Comparison of ENCODE assay signal across 14 mouse cellular contexts in the genomic region with DNA sequence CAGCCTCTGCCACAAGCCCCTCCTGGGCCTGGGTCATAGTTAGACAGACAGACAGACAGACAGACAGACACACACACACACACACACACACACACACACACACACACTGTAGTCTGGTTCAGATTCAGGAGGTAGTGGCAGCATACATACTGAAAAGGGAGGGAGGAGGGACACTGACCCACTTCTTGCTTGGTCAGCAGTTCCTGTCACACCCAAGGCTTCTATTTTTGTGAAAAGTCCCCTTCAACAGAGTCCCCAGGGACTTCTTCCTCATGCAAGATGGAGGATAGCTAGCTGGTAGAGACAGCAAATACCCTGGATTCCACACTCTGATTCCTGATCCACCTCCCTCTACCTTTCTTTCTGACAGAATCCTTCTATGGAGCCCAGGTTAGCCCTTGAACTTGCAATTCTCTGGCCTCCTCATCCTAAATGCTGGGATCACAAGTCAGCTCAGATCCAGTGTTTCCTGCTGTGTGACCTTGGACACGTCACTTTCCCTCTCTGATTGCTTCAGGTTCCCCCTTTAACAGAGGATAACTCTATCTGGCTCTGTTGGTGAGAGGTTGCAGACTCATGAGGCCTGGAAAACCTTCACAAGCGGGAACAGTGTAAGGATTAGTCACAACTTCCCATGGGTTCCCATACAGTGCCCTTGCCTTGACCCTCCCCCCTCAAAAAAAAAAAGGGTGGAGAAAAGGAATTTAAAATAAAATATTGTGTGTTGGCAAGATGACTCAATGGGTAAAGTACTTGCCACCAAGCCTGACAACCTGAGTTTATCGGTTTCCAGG. TPM values are rescaled to one million over a fixed set of nuclear protein-coding genes. Genes with fewer than 3 reads are reported as not detected.
A peak's percentile ranks its signal among the peaks of the same experiment; 100 is the strongest.
DNase-seq lines count a peak whose midpoint lies in the region; ATAC-seq and TF ChIP-seq lines count a peak whose summit lies in the region.
"Had no signal": no experiment of that assay in that cellular context is flagged by ENCODE, and none has a peak within 500 bp of the region (broad histone marks: within the 10 kb centered on the region; RNA-seq: fewer than 3 reads in every experiment).

No protein-coding gene starts in this region.

- H3K9ac ChIP-seq in ES-E14 (ENCODE audit: insufficient read depth, low read depth, low read length, poor library complexity, severe bottlenecking) = 0 out of 2 replicates have a peak overlapping the region, but pooled peaks have one; percentile 20
- H3K9ac ChIP-seq: limb, embryonic 13.5 days had no signal

- no peaks in the 10 kb centered on the region; the same call in 1 of the 2 replicates for H3K36me3 ChIP-seq in ES-E14 (ENCODE audit: control insufficient read depth, insufficient read depth, low read length, poor library complexity, severe bottlenecking)
- H3K36me3 ChIP-seq: forebrain, embryonic 10.5 days; limb, embryonic 13.5 days had no signal

- in situ Hi-C loops in ES-E14 (cut with MboI; ENCODE audit: low sequenced_read_pairs in 2 of 2, unreplicated experiment in 2 of 2) = no loop called here

- peaks cover 8 to 13% of the 10 kb centered on the region in 2 experiments; a peak in 3 of 4 replicates for H3K4me1 ChIP-seq in ES-E14 (ENCODE audit: control insufficient read depth in 2 of 2, insufficient read depth in 2 of 2, low read length in 2 of 2, poor library complexity in 1 of 2)
- peaks cover 15% of the 10 kb centered on the region for H3K4me1 ChIP-seq in brown adipose tissue, adult 24 weeks (ENCODE audit: control insufficient read depth, insufficient read depth, insufficient read length, low read length)

- no peak overlapping the region for H3K4me3 ChIP-seq in layer of hippocampus, adult 2 months
- no peak overlapping the region for H3K4me3 ChIP-seq in ES-E14 (ENCODE audit: insufficient read depth in 1 of 2, low read depth in 1 of 2, low read length in 2 of 2, poor library complexity in 1 of 2, severe bottlenecking in 1 of 2)
- H3K4me3 ChIP-seq in brown adipose tissue, adult 24 weeks (ENCODE audit: insufficient read depth, low read depth, low read length) = no peak overlapping the region
- H3K4me3 ChIP-seq: forebrain, embryonic 10.5 days; limb, embryonic 13.5 days had no signal

- H3K27ac ChIP-seq in layer of hippocampus, adult 2 months = 0 out of 2 replicates have a peak overlapping the region, but pooled peaks have one; percentile 7
- H3K27ac ChIP-seq in ES-E14 (ENCODE audit: insufficient read depth, low read depth, low read length, poor library complexity, severe bottlenecking) = no peak overlapping the region
- H3K27ac ChIP-seq in brown adipose tissue, adult 24 weeks (replicated peaks; ENCODE audit: low read depth, low read length) = peak overlapping the region; percentile 91
- H3K27ac ChIP-seq: forebrain, embryonic 10.5 days; limb, embryonic 13.5 days had no signal

- no peaks in the 10 kb centered on the region for H3K9me3 ChIP-seq in ES-E14 (ENCODE audit: control insufficient read depth, insufficient read depth, low read depth, low read length)
- H3K9me3 ChIP-seq: forebrain, embryonic 10.5 days; limb, embryonic 13.5 days had no signal

- no peak for DNase-seq in layer of hippocampus, adult 2 months (ENCODE audit: low spot score in 2 of 2)
- no peak for DNase-seq in layer of hippocampus, adult 11-12 months (ENCODE audit: low spot score)
- DNase-seq in ES-E14 (ENCODE audit: low read depth, low spot score) = no peak
- no peak for DNase-seq in left cerebral cortex, adult 9 months (ENCODE audit: low spot score in 2 of 2)
- DNase-seq in layer of hippocampus, postnatal 14 days (ENCODE audit: low spot score in 2 of 2) = no peak
- DNase-seq in kidney, adult 9 months = no peak
- DNase-seq: thymus, postnatal 25 days had no signal

- ATAC-seq in monocyte, adult 5-6 weeks (replicated peaks; ENCODE audit: insufficient number of reproducible peaks, low FRiP score, low TSS enrichment, poor library complexity, severe bottlenecking) = peak; percentile 54; the same call in 1 of the 2 replicates

- TF ChIP-seq CTCF in layer of hippocampus, adult 2 months (conservative IDR thresholded peaks at IDR 0.05) = no peak

TF ChIP-seq in ES-E14, 5 proteins besides CTCF, POLR2A, EP300 and RAD21:
- peak; percentile 67 for TF ChIP-seq MAFK (IDR thresholded peaks at IDR 0.05; ENCODE audit: insufficient read depth, low read depth, low read length)
- no peak for TF ChIP-seq CHD2 (IDR thresholded peaks at IDR 0.05; ENCODE audit: low read depth, low read length)
- TF ChIP-seq HCFC1 (IDR thresholded peaks at IDR 0.05; ENCODE audit: borderline replicate concordance, insufficient read depth, low read length) = no peak
- TF ChIP-seq ZNF384 (IDR thresholded peaks at IDR 0.05; ENCODE audit: low read depth, low read length) = no peak

RNA-seq across cellular contexts. Expression of a gene that starts 4.7 kb away (rescaled TPM):
- total RNA-seq in layer of hippocampus, adult 2 months (2021) = 10 to 100 TPM; 10.3 to 12.2 TPM
- total RNA-seq in ES-E14 (2012; rRNA removed) = 16.4 and 20.4 TPM in 2 replicates
- 89.5 and 149 TPM in 2 replicates for polyA plus RNA-seq in brown adipose tissue, adult 24 weeks (2012; ENCODE audit: insufficient read depth, insufficient read length, missing spikeins)
- total RNA-seq in monocyte, adult 5-6 weeks (2017) = 212 to 314 TPM (median 272 TPM) in 3 replicates
- 1 to 10 TPM; 4.2 to 4.4 TPM for total RNA-seq in layer of hippocampus, postnatal 14 days (2021)

RNA-seq across cellular contexts. Expression of a gene that starts 23.1 kb away (rescaled TPM):
- 10 to 100 TPM; 27.8 to 28.4 TPM for total RNA-seq in layer of hippocampus, adult 2 months (2021)
- total RNA-seq in ES-E14 (2012; rRNA removed) = 35.8 and 55.3 TPM in 2 replicates
- polyA plus RNA-seq in brown adipose tissue, adult 24 weeks (2012; ENCODE audit: insufficient read depth, insufficient read length, missing spikeins) = 18.3 and 20.6 TPM in 2 replicates
- 37.5 to 42.9 TPM (median 42.9 TPM) in 3 replicates for total RNA-seq in monocyte, adult 5-6 weeks (2017)
- total RNA-seq in layer of hippocampus, postnatal 14 days (2021) = 10 to 100 TPM; 31.2 to 32.9 TPM

RNA-seq across cellular contexts. Expression of a gene that starts 31.3 kb away (rescaled TPM):
- total RNA-seq in layer of hippocampus, adult 2 months (2021) = not detected
- not detected in 2 replicates for total RNA-seq in ES-E14 (2012; rRNA removed)
- polyA plus RNA-seq in brown adipose tissue, adult 24 weeks (2012; ENCODE audit: insufficient read depth, insufficient read length, missing spikeins) = not detected in 2 replicates
- total RNA-seq in monocyte, adult 5-6 weeks (2017) = 8.3 to 10.4 TPM (median 9.8 TPM) in 3 replicates
- total RNA-seq in layer of hippocampus, postnatal 14 days (2021) = not detected
- total RNA-seq: heart, adult 18-20 months had no signal
- polyA plus RNA-seq: cortical plate, adult 2 months; forebrain, embryonic 10.5 days; hindbrain, embryonic 16.5 days; limb, embryonic 13.5 days had no signal

RNA-seq across cellular contexts. Expression of a gene that starts 40.4 kb away (rescaled TPM):
- 10 to 100 TPM; 28.4 to 36.4 TPM for total RNA-seq in layer of hippocampus, adult 2 months (2021)
- total RNA-seq in ES-E14 (2012; rRNA removed) = 35.1 and 61.6 TPM in 2 replicates
- polyA plus RNA-seq in brown adipose tissue, adult 24 weeks (2012; ENCODE audit: insufficient read depth, insufficient read length, missing spikeins) = 16.1 and 18.9 TPM in 2 replicates
- total RNA-seq in monocyte, adult 5-6 weeks (2017) = 74.9 to 128 TPM (median 92.8 TPM) in 3 replicates
- total RNA-seq in layer of hippocampus, postnatal 14 days (2021) = 10 to 100 TPM; 24.3 to 28.3 TPM

RNA-seq across cellular contexts. Expression of a gene that starts 41.3 kb away (rescaled TPM):
- total RNA-seq in layer of hippocampus, adult 2 months (2021) = under 1 TPM; 0.37 to 0.44 TPM
- total RNA-seq in ES-E14 (2012; rRNA removed) = 2.3 and 2.6 TPM in 2 replicates
- 5.8 and 12.6 TPM in 2 replicates for polyA plus RNA-seq in brown adipose tissue, adult 24 weeks (2012; ENCODE audit: insufficient read depth, insufficient read length, missing spikeins)
- 124 to 141 TPM (median 133 TPM) in 3 replicates for total RNA-seq in monocyte, adult 5-6 weeks (2017)
- total RNA-seq in layer of hippocampus, postnatal 14 days (2021) = 1 to 10 TPM in 1 of 2 experiments, under 1 TPM in 1; 0.39 to 1.1 TPM
